Mouse (Mus musculus) limb, embryonic 15.5 days (tissue): ENCODE measurements at regions not wholly inside any gene's neighbourhood (a gene's known extent, or its start where the extent isn't known, plus 50 kb on each side); places are given as distances from the start of the nearest gene placed in this dataset.
A peak's percentile ranks its signal among the peaks of the same experiment; 100 is the strongest.

Source experiments
- ATAC-seq: fragments of 200-750 bp; cut with Nextera tagmentation; 2 replicates; pipeline ENCODE4 v1.8.0; 2017; ENCODE audit warnings: low read depth, moderate TSS enrichment; ENCODE audit not compliant: insufficient number of reproducible peaks, low FRiP score, low TSS enrichment
- H3K27ac ChIP-seq: fragments of 300-500 bp; sonication (generic); 2 replicates; pipeline ENCODE4 v1.5.1; 2015; ENCODE audit warnings: moderate library complexity, mild to moderate bottlenecking, inconsistent platforms
- H3K27me3 ChIP-seq: fragments of 300-500 bp; sonication (generic); 2 replicates; pipeline ENCODE4 v1.6.1; 2015; ENCODE audit warnings: inconsistent platforms
- H3K36me3 ChIP-seq: fragments of 300-500 bp; sonication (generic); 2 replicates; pipeline ENCODE4 v1.6.1; 2015; ENCODE audit warnings: inconsistent platforms
- H3K4me1 ChIP-seq: fragments of 300-500 bp; sonication (generic); 2 replicates; pipeline ENCODE4 v1.6.1; 2015; ENCODE audit warnings: inconsistent platforms
- H3K4me2 ChIP-seq: fragments of 300-500 bp; sonication (generic); 2 replicates; pipeline ENCODE4 v1.6.1; 2015; ENCODE audit warnings: mild to moderate bottlenecking, inconsistent platforms
- H3K4me3 ChIP-seq: fragments of 300-500 bp; sonication (generic); 2 replicates; pipeline ENCODE4 v1.5.1; 2015; ENCODE audit warnings: mild to moderate bottlenecking, inconsistent platforms
- H3K9ac ChIP-seq: fragments of 300-500 bp; sonication (generic); 2 replicates; pipeline ENCODE4 v1.6.1; 2015; ENCODE audit warnings: inconsistent platforms
- H3K9me3 ChIP-seq: fragments of 300-500 bp; sonication (generic); 2 replicates; pipeline ENCODE4 v1.6.1; 2016; ENCODE audit warnings: inconsistent platforms
- WGBS: fragments of 180-500 bp; shearing (Covaris S2); methylation state at CpG from one replicate; pipeline ENCODE4 v1.1.7; 2015; 5-methylcytosine and 5-hydroxymethylcytosine counted together

GRCm38 (mm10) chr2:19049877-19050731 lies 52.0 kb downstream of the 4930426L09Rik start:
- WGBS: 35% methylated on average over 18 of the region's 18 CpGs
- no peak for ATAC-seq
- peak overlapping the region; percentile 25 for H3K4me2 ChIP-seq

DNA sequence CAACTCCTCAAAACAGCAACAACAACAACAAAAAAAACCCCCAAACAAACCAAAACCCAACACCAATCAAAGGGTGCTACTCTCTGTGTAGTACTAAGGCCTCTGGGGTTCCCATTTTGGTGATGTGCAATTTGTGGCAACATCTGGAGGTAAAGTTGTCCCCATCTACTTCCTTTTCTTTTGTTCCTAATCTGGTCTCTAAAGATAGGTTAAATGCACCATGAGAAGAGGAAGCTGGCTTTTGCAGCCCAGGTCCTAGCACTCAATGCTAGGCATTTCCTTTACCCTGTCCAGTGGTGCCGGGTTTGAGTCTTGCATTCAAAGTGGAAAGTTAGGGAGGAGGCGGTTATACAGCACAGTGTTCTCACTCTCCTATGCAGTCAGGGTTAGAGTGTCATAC lies 57.4 kb downstream of the 4930426L09Rik start:
- WGBS: 90% methylated on average over 2 of the region's 2 CpGs

More at GRCm38 (mm10) chr2:19049877-19050731, 52.0 kb downstream of the 4930426L09Rik start:
- no peak overlapping the region for H3K27ac ChIP-seq
- no peaks in the 10 kb centered on the region for H3K36me3 ChIP-seq
- no peak overlapping the region for H3K9ac ChIP-seq
- no peaks in the 10 kb centered on the region for H3K27me3 ChIP-seq
- H3K4me3 ChIP-seq: no peak overlapping the region
- H3K4me1 ChIP-seq: no peaks in the 10 kb centered on the region
- H3K9me3 ChIP-seq: no peaks in the 10 kb centered on the region

DNA sequence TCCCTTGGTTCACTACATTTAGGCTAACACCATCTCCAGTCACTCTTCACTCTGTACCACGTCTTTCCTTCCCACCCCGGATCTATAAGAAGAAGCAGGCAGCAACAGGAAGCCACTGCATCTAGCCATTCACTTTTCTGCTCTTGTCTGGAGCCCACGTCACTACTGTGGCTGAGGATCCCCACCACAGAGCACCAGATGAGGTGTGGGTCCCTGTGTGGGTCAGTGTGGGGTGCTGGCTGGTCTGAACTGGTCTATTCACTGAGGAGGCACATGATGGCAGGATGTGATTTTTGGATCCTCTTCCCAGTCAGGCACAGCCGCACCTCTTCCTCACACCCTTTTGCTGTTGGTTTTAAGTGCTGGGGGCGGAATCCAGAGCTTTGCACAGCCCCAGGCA lies 59.7 kb downstream of the 4930426L09Rik start:
- Histone ChIP-seq H3K27me3 (no peaks in the 10 kb centered on the region), H3K4me1 (no peaks in the 10 kb centered on the region), H3K27ac (no peak overlapping the region), H3K9ac (no peak overlapping the region), H3K9me3 (no peaks in the 10 kb centered on the region), H3K4me2 (no peak overlapping the region), H3K36me3 (no peaks in the 10 kb centered on the region), H3K4me3 (no peak overlapping the region)
- 69% methylated on average over 5 of the region's 5 CpGs for WGBS
- no peak for ATAC-seq

More for the DNA sequence above, 57.4 kb downstream of the 4930426L09Rik start:
- H3K9me3 ChIP-seq: no peaks in the 10 kb centered on the region
- no peak overlapping the region for H3K4me2 ChIP-seq
- H3K4me1 ChIP-seq: no peaks in the 10 kb centered on the region
- H3K27ac ChIP-seq: no peak overlapping the region
- no peak overlapping the region for H3K4me3 ChIP-seq
- H3K27me3 ChIP-seq: no peaks in the 10 kb centered on the region
- ATAC-seq: no peak
- no peak overlapping the region for H3K9ac ChIP-seq
- no peaks in the 10 kb centered on the region for H3K36me3 ChIP-seq

GRCm38 (mm10) chr2:19058765-19059164 lies 60.6 kb downstream of the 4930426L09Rik start:
- no peak overlapping the region for H3K4me3 ChIP-seq
- H3K27ac ChIP-seq: no peak overlapping the region
- ATAC-seq: no peak
- H3K4me1 ChIP-seq: no peaks in the 10 kb centered on the region
- 81% methylated on average over 3 of the region's 3 CpGs for WGBS
- H3K36me3 ChIP-seq: no peaks in the 10 kb centered on the region
- no peaks in the 10 kb centered on the region for H3K27me3 ChIP-seq
- H3K9me3 ChIP-seq: no peaks in the 10 kb centered on the region
- H3K4me2 ChIP-seq: no peak overlapping the region
- H3K9ac ChIP-seq: no peak overlapping the region

DNA sequence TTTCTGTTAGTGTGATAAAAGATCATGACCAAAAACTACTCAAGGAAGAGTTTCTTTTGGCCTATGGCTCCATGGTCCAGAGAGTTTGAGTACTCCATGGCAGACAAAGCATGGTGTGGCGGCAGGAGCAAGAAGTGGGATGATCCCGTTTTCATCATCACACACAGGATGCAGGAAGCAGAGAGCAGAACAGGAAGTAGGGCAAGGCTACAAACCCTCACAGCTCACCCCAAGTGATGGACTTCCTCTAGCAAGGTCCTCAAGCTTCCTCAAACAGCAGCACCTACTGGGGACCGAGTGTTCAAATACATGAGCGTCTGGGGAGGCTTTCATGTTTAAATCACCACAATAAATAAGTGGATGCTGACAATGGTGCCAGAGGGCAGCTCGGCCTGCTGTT lies 61.1 kb downstream of the 4930426L09Rik start:
- 56% methylated on average over 5 of the region's 5 CpGs for WGBS
- H3K27ac ChIP-seq: no peak overlapping the region
- no peak overlapping the region for H3K4me2 ChIP-seq
- no peak overlapping the region for H3K4me3 ChIP-seq
- no peaks in the 10 kb centered on the region for H3K9me3 ChIP-seq
- H3K9ac ChIP-seq: no peak overlapping the region
- ATAC-seq: no peak
- H3K36me3 ChIP-seq: no peaks in the 10 kb centered on the region
- no peaks in the 10 kb centered on the region for H3K4me1 ChIP-seq
- no peaks in the 10 kb centered on the region for H3K27me3 ChIP-seq

- ATAC-seq: no peak
- Histone ChIP-seq H3K4me2 (no peak overlapping the region), H3K9ac (no peak overlapping the region), H3K9me3 (no peaks in the 10 kb centered on the region), H3K27ac (no peak overlapping the region), H3K36me3 (no peaks in the 10 kb centered on the region), H3K4me1 (no peaks in the 10 kb centered on the region), H3K4me3 (no peak overlapping the region), H3K27me3 (no peaks in the 10 kb centered on the region)
- WGBS: 43% methylated on average over 9 of the region's 9 CpGs
Measured at GRCm38 (mm10) chr2:19060218-19060915, 62.2 kb downstream of the 4930426L09Rik start.

GRCm38 (mm10) chr2:19064560-19065362 lies 66.6 kb downstream of the 4930426L09Rik start:
- no peaks in the 10 kb centered on the region for H3K9me3 ChIP-seq
- H3K4me1 ChIP-seq: no peaks in the 10 kb centered on the region
- H3K9ac ChIP-seq: no peak overlapping the region
- no peak for ATAC-seq
- H3K27ac ChIP-seq: no peak overlapping the region
- no peaks in the 10 kb centered on the region for H3K36me3 ChIP-seq
- no peak overlapping the region for H3K4me2 ChIP-seq
- no peak overlapping the region for H3K4me3 ChIP-seq
- H3K27me3 ChIP-seq: no peaks in the 10 kb centered on the region
- 48% methylated on average over 9 of the region's 9 CpGs for WGBS

DNA sequence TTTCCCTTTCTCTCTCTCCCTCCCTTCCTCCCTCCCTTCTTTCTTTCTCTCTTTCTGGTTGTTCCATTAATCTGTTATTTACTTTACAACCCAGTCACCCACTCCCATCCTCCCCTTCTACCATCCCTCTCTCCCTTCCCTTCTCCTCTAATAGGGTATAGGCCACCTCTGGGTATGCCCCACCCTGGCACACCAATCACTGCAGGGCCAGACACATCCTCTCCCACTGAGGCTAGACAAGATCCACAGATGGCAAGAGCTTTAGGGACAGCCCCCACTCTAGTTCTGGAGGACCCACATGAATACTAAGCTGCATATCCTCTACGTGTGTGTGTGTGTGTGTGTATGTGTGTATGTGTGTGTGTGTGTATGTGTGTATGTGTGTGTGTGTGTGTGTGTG lies 67.4 kb downstream of the 4930426L09Rik start:
- 95% methylated on average over 1 of the region's 1 CpGs for WGBS
- H3K4me3 ChIP-seq: no peak overlapping the region
- H3K9me3 ChIP-seq: no peaks in the 10 kb centered on the region
- no peaks in the 10 kb centered on the region for H3K4me1 ChIP-seq
- H3K27ac ChIP-seq: no peak overlapping the region
- no peaks in the 10 kb centered on the region for H3K27me3 ChIP-seq
- H3K36me3 ChIP-seq: no peaks in the 10 kb centered on the region
- no peak overlapping the region for H3K9ac ChIP-seq
- no peak overlapping the region for H3K4me2 ChIP-seq
- ATAC-seq: no peak

DNA sequence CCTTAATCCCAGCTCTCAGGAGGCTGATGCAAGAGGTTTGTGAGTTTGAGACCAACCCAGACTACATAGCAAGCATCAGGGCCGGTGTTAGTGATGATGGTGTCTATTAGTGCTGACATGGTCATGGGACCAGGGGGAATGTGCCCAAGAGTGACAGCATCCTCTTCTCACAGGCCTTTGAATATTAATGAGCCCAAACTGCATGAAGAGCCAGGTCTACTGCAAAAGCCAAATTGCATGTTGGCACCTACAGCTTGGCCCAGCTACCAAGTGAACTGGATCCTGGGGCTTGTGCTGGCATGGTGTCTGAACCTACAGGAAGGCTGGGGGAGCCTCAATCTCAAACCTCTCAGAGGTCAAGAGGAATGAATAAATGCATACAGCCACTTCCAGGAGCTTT lies 70.0 kb downstream of the 4930426L09Rik start:
- H3K4me2 ChIP-seq: no peak overlapping the region
- H3K4me1 ChIP-seq: no peaks in the 10 kb centered on the region
- H3K36me3 ChIP-seq: no peaks in the 10 kb centered on the region
- WGBS: 92% methylated on average over 1 of the region's 1 CpGs
- H3K27ac ChIP-seq: no peak overlapping the region
- no peak for ATAC-seq
- H3K4me3 ChIP-seq: no peak overlapping the region
- H3K9ac ChIP-seq: no peak overlapping the region
- H3K9me3 ChIP-seq: no peaks in the 10 kb centered on the region
- no peaks in the 10 kb centered on the region for H3K27me3 ChIP-seq

DNA sequence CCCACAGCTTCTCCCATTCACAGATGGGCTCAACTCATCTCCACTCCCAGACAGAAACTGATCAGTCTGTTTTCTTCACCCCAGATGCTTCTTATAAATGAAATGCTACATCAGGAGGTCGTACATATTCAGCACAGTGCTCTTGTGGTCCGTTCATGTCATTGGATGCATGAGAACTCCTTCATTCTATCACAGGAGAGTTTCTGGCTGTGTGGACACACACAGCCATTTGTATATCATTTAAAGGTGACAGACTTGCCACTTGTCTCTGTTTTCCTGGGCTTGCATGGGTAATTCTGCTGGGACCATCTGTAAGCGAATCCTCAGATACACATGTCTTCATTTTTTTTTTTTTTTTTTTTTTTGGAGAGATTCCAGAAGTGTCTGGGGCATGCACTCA lies 85.7 kb downstream of the 4930426L09Rik start:
- H3K9ac ChIP-seq: no peak overlapping the region
- H3K9me3 ChIP-seq: no peaks in the 10 kb centered on the region
- H3K4me1 ChIP-seq: no peaks in the 10 kb centered on the region
- H3K27ac ChIP-seq: no peak overlapping the region
- no peak overlapping the region for H3K4me2 ChIP-seq
- ATAC-seq: no peak
- H3K4me3 ChIP-seq: no peak overlapping the region
- WGBS: 71% methylated on average over 3 of the region's 3 CpGs
- no peaks in the 10 kb centered on the region for H3K27me3 ChIP-seq
- no peaks in the 10 kb centered on the region for H3K36me3 ChIP-seq

- Histone ChIP-seq H3K27ac (no peak overlapping the region), H3K9me3 (no peaks in the 10 kb centered on the region), H3K4me1 (no peaks in the 10 kb centered on the region), H3K4me3 (no peak overlapping the region), H3K27me3 (no peaks in the 10 kb centered on the region), H3K36me3 (no peaks in the 10 kb centered on the region), H3K9ac (no peak overlapping the region), H3K4me2 (no peak overlapping the region)
- 88% methylated on average over 4 of the region's 4 CpGs for WGBS
- ATAC-seq: no peak
Measured at GRCm38 (mm10) chr2:19085105-19085504, 87.0 kb downstream of the 4930426L09Rik start.

GRCm38 (mm10) chr2:19086167-19086566 lies 88.0 kb downstream of the 4930426L09Rik start:
- Histone ChIP-seq H3K4me1 (no peaks in the 10 kb centered on the region), H3K9me3 (no peaks in the 10 kb centered on the region), H3K27ac (no peak overlapping the region), H3K4me3 (no peak overlapping the region), H3K27me3 (no peaks in the 10 kb centered on the region), H3K36me3 (no peaks in the 10 kb centered on the region), H3K9ac (no peak overlapping the region), H3K4me2 (no peak overlapping the region)
- 73% methylated on average over 2 of the region's 2 CpGs for WGBS
- no peak for ATAC-seq
